Mouse (Mus musculus) intestine, embryonic 15.5 days (tissue): Measurements from ENCODE around the gene Samsn1. TPM values are rescaled to one million over a fixed set of nuclear protein-coding genes. Genes with fewer than 3 reads are reported as not detected.
A peak's percentile ranks its signal among the peaks of the same experiment; 100 is the strongest.
"Not testable (repeated sequence)": the region's sequence is repeated elsewhere in the genome, so short reads cannot be mapped to it uniquely, and the experiment has no call there.

Experiments used
- ATAC-seq: fragments of 200-750 bp; cut with Nextera tagmentation; 2 replicates; pipeline ENCODE4 v1.8.0; 2017; ENCODE audit warnings: moderate TSS enrichment, moderate library complexity
- H3K27ac ChIP-seq: fragments of 300-500 bp; sonication (generic); 2 replicates; pipeline ENCODE4 v1.5.1; 2015; ENCODE audit warnings: mild to moderate bottlenecking, inconsistent platforms
- H3K27me3 ChIP-seq: fragments of 300-500 bp; sonication (generic); replicated peaks from 2 replicates; pipeline ENCODE4 v1.6.1; 2015; ENCODE audit warnings: inconsistent platforms
- H3K36me3 ChIP-seq: fragments of 300-500 bp; sonication (generic); 2 replicates; pipeline ENCODE4 v1.6.1; 2015; ENCODE audit warnings: inconsistent platforms
- H3K4me1 ChIP-seq: fragments of 300-500 bp; sonication (generic); replicated peaks from 2 replicates; pipeline ENCODE4 v1.6.1; 2015; ENCODE audit warnings: inconsistent platforms
- H3K4me2 ChIP-seq: fragments of 300-500 bp; sonication (generic); replicated peaks from 2 replicates; pipeline ENCODE4 v1.6.1; 2015; ENCODE audit warnings: mild to moderate bottlenecking, inconsistent platforms
- H3K4me3 ChIP-seq: fragments of 300-500 bp; sonication (generic); replicated peaks from 2 replicates; pipeline ENCODE4 v1.5.1; 2015; ENCODE audit warnings: inconsistent platforms
- H3K9ac ChIP-seq: fragments of 300-500 bp; sonication (generic); 2 replicates; pipeline ENCODE4 v1.6.1; 2015; ENCODE audit warnings: inconsistent platforms
- H3K9me3 ChIP-seq: fragments of 300-500 bp; sonication (generic); 2 replicates; pipeline ENCODE4 v1.6.1; 2016; ENCODE audit warnings: inconsistent platforms
- WGBS: fragments of 180-500 bp; shearing (Covaris S2); methylation state at CpG from one replicate; pipeline ENCODE4 v1.1.7; 2015; 5-methylcytosine and 5-hydroxymethylcytosine counted together
- polyA plus RNA-seq: library from polyadenylated mRNA; unstranded; fragments of >200 nt; fragmentation: Nextera tagmentation; extraction: Ambion mirVana; gene quantifications from 2 replicates; pipeline ENCODE4 v1.2.1, GENCODE M21; 2015

Gene Samsn1
- polyA plus RNA-seq, 1 experiment from 2014 or later: 2.5 TPM

DNA sequence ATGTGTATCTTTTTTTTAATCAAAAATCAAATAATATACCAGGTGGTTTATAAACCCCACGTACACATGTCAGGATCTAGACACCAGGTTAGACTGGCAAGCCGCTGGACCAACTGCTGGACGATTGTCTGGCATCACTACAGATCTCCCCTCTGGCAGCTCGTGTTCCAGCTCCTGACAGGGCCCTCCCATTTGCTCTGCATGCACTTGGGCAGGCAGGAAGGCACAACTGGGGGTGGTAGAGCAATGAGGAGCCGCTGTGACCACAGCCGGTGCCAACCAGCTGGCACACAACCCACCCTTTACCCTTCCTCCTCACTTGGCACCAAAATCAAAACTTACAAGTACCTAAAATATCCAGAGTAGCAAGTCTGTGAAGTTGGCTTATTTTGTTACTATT, 156.6 kb downstream of the Samsn1 start:
- H3K36me3 ChIP-seq: no peaks in the 10 kb centered on the region
- H3K9ac ChIP-seq: no peak overlapping the region
- H3K4me1 ChIP-seq: no peaks in the 10 kb centered on the region
- ATAC-seq: no peak
- no peaks in the 10 kb centered on the region for H3K27me3 ChIP-seq
- WGBS: 80% methylated on average over 6 of the region's 6 CpGs
- H3K4me2 ChIP-seq: no peak overlapping the region
- no peak overlapping the region for H3K4me3 ChIP-seq
- no peaks in the 10 kb centered on the region for H3K9me3 ChIP-seq
- H3K27ac ChIP-seq: no peak overlapping the region

DNA sequence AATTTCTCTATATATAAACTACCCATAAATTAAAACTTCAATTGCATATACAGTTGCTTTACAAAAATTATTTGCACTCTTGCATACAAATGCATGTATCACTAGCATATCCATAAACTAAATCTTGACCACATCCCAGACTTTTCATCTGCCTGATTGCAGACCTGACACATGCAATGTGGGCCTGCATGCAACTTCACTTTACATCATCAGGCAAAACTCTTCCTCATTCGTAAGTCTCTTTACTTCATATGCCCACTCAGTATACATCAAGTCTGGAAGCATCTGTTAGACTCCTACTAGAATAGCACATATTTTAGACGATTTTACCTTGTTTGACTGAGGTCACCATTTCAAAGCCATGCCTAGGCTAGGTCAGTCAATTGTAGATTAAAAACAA, 157.4 kb downstream of the Samsn1 start:
- no peak for ATAC-seq
- H3K4me2 ChIP-seq: no peak overlapping the region

DNA sequence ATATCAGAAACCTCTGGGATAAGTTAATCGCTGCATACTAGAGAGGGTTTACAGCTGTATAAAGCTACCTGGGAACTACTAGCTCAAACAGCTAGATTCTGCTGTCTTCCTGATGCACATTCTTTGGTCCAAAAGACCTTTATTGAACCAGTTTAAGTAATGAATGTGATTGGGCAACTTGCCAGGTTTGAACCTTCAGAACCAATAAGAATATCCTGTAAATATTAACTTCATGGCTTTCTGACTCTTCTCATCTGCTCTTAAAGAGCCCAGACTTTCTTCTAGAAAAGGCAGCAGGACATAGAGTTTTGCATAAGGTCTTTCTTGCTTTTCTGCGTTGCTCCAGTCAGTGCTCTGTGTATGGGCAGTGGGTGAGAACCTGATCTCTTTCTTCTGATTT, 165.7 kb downstream of the Samsn1 start:
- Histone ChIP-seq H3K4me3 (no peak overlapping the region), H3K9me3 (no peaks in the 10 kb centered on the region), H3K27me3 (no peaks in the 10 kb centered on the region), H3K4me1 (no peaks in the 10 kb centered on the region), H3K36me3 (no peaks in the 10 kb centered on the region), H3K4me2 (no peak overlapping the region), H3K27ac (no peak overlapping the region), H3K9ac (no peak overlapping the region)
- ATAC-seq: no peak
- 76% methylated on average over 2 of the region's 2 CpGs for WGBS

More for the DNA sequence above, 157.4 kb downstream of the Samsn1 start:
- no peak overlapping the region for H3K9ac ChIP-seq
- H3K27me3 ChIP-seq: no peaks in the 10 kb centered on the region
- H3K4me1 ChIP-seq: no peaks in the 10 kb centered on the region
- H3K36me3 ChIP-seq: no peaks in the 10 kb centered on the region
- no peak overlapping the region for H3K4me3 ChIP-seq
- no peaks in the 10 kb centered on the region for H3K9me3 ChIP-seq
- H3K27ac ChIP-seq: no peak overlapping the region
- 58% methylated on average over 2 of the region's 2 CpGs for WGBS

DNA sequence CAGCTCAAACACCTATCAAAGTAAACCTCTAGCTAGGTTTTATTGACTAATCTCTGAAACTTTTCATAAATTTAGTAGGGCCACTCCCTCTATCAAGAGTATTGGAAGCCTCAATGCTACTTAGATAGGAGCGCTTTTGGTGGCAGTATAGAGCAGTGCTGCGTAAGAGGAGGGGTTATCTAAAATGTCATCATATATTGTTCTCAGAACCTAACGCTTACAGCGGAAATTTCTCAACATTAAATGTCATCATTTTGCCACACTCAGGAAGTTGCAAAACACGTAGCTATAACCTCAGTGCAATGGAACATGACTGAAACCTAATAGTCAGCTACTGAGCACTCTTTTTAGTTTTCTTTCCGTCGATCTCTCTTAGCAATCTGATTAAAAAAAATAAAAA, 166.7 kb downstream of the Samsn1 start:
- Histone ChIP-seq H3K36me3 (no peaks in the 10 kb centered on the region), H3K4me2 (no peak overlapping the region), H3K9ac (no peak overlapping the region), H3K4me3 (no peak overlapping the region), H3K4me1 (no peaks in the 10 kb centered on the region), H3K27ac (no peak overlapping the region), H3K27me3 (no peaks in the 10 kb centered on the region), H3K9me3 (no peaks in the 10 kb centered on the region)
- WGBS: 81% methylated on average over 7 of the region's 7 CpGs
- no peak for ATAC-seq

DNA sequence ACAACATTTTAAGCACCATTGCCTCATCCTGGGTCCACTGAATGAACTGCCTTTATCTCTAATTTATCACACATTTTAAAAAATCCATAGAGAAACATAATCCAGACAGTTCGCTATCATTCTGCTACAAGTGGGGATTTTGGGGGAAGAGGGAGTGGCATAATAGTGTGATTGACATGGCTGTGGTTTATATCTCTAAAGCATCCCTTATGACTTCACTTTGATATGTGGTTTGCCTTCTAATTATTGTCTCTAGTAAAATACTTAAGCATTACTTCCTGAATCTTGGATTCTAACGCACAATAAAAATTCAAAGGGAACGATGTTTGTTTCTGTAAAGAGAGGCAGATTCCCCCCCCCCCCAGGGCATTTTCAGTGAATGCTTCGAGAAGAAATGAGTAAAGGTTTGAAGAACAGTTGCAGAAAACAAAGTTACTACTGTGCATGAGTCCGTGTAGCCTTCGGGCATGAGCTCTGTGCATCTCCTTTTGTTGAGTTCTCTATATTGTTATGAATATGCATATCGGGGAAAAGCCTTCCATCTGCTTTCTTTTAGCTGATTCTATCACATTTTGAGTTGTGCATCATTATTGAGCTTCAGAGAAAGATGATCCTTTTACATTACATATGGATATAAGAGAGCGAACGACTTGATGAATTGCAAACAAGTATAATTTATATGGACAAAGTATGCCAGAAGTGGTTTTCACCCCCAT, 168.4 kb downstream of the Samsn1 start:
- Histone ChIP-seq H3K36me3 (no peaks in the 10 kb centered on the region), H3K27ac (no peak overlapping the region), H3K27me3 (no peaks in the 10 kb centered on the region), H3K4me2 (no peak overlapping the region), H3K9me3 (no peaks in the 10 kb centered on the region), H3K4me3 (no peak overlapping the region), H3K9ac (no peak overlapping the region), H3K4me1 (no peaks in the 10 kb centered on the region)
- ATAC-seq: no peak
- 86% methylated on average over 9 of the region's 9 CpGs for WGBS

- ATAC-seq: no peak
- no peak overlapping the region for H3K9ac ChIP-seq
- no peak overlapping the region for H3K4me2 ChIP-seq
- H3K27ac ChIP-seq: no peak overlapping the region
- no peak overlapping the region for H3K4me3 ChIP-seq
- H3K27me3 ChIP-seq: no peaks in the 10 kb centered on the region
- H3K9me3 ChIP-seq: no peaks in the 10 kb centered on the region
- 75% methylated on average over 2 of the region's 2 CpGs for WGBS
- no peaks in the 10 kb centered on the region for H3K4me1 ChIP-seq
- H3K36me3 ChIP-seq: no peaks in the 10 kb centered on the region
Measured at GRCm38 (mm10) chr16:75852485-75852884, 169.6 kb downstream of the Samsn1 start.

- no peaks in the 10 kb centered on the region for H3K9me3 ChIP-seq
- WGBS: 87% methylated on average over 6 of the region's 6 CpGs
- H3K36me3 ChIP-seq: no peaks in the 10 kb centered on the region
- H3K4me1 ChIP-seq: no peaks in the 10 kb centered on the region
- H3K27ac ChIP-seq: no peak overlapping the region
- H3K9ac ChIP-seq: no peak overlapping the region
- ATAC-seq: no peak
- H3K4me3 ChIP-seq: no peak overlapping the region
- no peaks in the 10 kb centered on the region for H3K27me3 ChIP-seq
- H3K4me2 ChIP-seq: no peak overlapping the region
Measured at GRCm38 (mm10) chr16:75849039-75849438, 173.0 kb downstream of the Samsn1 start.

DNA sequence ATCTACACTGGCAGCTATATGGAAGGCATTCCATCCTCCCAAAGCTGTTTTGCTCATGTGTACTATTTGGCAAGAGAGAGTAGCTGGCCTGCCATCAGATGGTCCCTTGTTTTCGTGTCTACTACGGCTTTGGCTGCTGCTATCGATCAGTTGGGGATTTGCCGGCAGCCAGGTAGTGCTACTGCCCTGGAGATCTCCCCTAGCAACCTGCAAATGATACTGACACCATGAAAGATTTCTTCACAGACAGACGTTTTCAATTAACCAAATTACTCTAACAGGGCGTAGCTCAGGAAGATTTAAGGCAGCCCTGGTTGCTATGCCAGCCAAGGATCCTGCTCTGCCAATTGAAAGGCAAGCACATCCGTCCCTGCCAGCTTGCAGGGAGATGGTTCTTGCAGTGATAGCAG, 178.4 kb downstream of the Samsn1 start:
- H3K9ac ChIP-seq: no peak overlapping the region
- H3K27ac ChIP-seq: no peak overlapping the region
- no peak for ATAC-seq
- H3K4me1 ChIP-seq: no peaks in the 10 kb centered on the region
- no peak overlapping the region for H3K4me2 ChIP-seq
- H3K4me3 ChIP-seq: no peak overlapping the region
- no peaks in the 10 kb centered on the region for H3K27me3 ChIP-seq
- no peaks in the 10 kb centered on the region for H3K36me3 ChIP-seq
- no peaks in the 10 kb centered on the region for H3K9me3 ChIP-seq
- WGBS: 65% methylated on average over 7 of the region's 7 CpGs

- no peak for ATAC-seq
Measured at GRCm38 (mm10) chr16:75843031-75843430, 179.1 kb downstream of the Samsn1 start.

DNA sequence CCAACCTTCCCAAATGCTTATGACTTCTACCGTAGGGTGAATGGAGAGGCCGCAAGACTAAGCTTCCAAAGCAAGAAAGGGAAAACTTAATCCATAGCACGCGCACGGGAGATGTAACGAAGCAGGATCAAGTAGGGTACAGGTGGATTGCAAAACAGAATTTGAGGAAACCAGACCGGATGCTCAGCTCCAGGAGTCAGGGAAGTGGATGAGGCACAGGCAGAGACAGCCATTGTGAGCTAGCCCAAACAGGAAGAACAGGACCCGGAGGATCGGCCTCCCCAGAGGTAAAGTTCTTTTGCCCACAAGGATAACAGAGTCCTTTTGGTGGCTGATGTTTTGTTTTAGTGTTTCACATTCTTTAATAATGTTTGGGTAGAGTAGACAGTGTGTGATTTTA, 179.5 kb downstream of the Samsn1 start:
- H3K27me3 ChIP-seq: no peaks in the 10 kb centered on the region
- WGBS: 89% methylated on average over 9 of the region's 9 CpGs
- ATAC-seq: no peak
- no peaks in the 10 kb centered on the region for H3K36me3 ChIP-seq
- no peak overlapping the region for H3K4me2 ChIP-seq
- no peaks in the 10 kb centered on the region for H3K9me3 ChIP-seq
- no peaks in the 10 kb centered on the region for H3K4me1 ChIP-seq
- H3K27ac ChIP-seq: no peak overlapping the region
- no peak overlapping the region for H3K9ac ChIP-seq
- H3K4me3 ChIP-seq: no peak overlapping the region

More at GRCm38 (mm10) chr16:75843031-75843430, 179.1 kb downstream of the Samsn1 start:
- no peaks in the 10 kb centered on the region for H3K9me3 ChIP-seq
- WGBS: 96% methylated on average over 9 of the region's 9 CpGs
- no peak overlapping the region for H3K27ac ChIP-seq
- H3K4me2 ChIP-seq: no peak overlapping the region
- H3K27me3 ChIP-seq: no peaks in the 10 kb centered on the region
- H3K4me1 ChIP-seq: no peaks in the 10 kb centered on the region
- H3K9ac ChIP-seq: no peak overlapping the region
- H3K36me3 ChIP-seq: no peaks in the 10 kb centered on the region
- H3K4me3 ChIP-seq: no peak overlapping the region

DNA sequence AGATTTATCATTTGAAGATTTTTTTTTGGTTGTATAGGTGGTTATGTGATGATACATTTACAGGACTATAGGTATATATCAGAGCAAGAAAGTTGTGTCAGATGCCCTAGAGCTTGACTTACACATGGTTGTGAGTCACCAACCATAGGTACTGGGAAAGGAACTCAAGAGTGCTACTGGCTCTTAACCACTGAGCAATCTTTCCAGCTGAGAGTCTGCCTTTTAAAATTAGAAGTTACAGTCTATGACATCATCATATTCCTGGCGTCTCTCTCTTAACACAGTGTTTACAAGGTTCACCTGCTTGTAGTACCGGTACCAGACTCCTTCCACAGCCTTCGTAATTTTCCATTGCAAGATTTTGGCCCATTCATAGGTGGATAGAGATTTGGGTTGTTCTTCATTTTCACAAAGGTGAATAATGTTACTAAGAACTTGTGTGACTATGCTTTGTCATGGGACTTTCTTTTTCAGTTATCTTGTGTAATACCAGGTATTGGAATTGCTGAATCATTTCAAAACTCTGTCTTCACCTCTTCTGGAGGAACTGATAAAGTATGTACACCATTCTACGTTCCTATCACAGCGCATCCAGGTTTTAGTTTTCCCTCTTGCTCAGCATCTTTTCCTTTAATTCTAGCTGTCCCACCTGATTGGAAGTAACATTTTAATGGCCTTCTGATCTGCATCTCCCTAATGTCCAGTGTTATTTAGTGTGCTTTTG, 184.2 kb downstream of the Samsn1 start:
- ATAC-seq: peak; percentile 25; the same call in 1 of the 2 replicates
- Histone ChIP-seq H3K4me2 (no peak overlapping the region), H3K27me3 (no peaks in the 10 kb centered on the region), H3K27ac (no peak overlapping the region), H3K4me3 (no peak overlapping the region), H3K9ac (no peak overlapping the region), H3K4me1 (no peaks in the 10 kb centered on the region), H3K36me3 (no peaks in the 10 kb centered on the region), H3K9me3 (no peaks in the 10 kb centered on the region)
- whole genome bisulfite sequencing: 90% methylated on average over 5 of the region's 5 CpGs

- WGBS: 29% methylated on average over 4 of the region's 4 CpGs
- Histone ChIP-seq H3K4me3 (no peak overlapping the region), H3K4me2 (no peak overlapping the region), H3K9ac (no peak overlapping the region), H3K36me3 (no peaks in the 10 kb centered on the region), H3K27me3 (no peaks in the 10 kb centered on the region), H3K27ac (no peak overlapping the region), H3K4me1 (no peaks in the 10 kb centered on the region), H3K9me3 (no peaks in the 10 kb centered on the region)
- ATAC-seq: no peak
Measured at GRCm38 (mm10) chr16:75831390-75831789, 190.7 kb downstream of the Samsn1 start.

DNA sequence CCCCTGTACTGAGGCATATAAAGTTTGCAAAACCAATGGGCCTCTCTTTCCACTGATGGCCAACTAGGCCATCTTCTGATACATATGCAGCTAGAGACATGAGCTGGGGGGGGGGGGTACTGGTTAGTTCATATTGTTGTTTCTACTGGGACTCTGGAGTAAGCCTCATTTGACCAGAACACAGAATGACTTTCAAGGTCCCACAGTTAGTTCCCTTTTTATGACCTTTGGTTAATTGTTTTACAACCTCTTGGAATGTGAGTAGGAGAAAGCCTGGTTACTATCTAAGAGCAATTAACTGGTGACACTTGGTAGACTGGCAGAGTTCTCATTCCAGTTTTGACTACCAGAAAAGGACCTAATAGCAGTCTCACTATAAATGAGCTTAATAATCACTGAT, 195.1 kb downstream of the Samsn1 start:
- H3K9ac ChIP-seq, H3K4me1 ChIP-seq, H3K4me3 ChIP-seq, H3K27ac ChIP-seq, H3K27me3 ChIP-seq, H3K4me2 ChIP-seq, H3K9me3 ChIP-seq, H3K36me3 ChIP-seq: not testable (repeated sequence)
- ATAC-seq: peak; percentile 90
